Mouse (Mus musculus): Measurements from ENCODE around the gene Phgr1.

Phgr1 gene

GRCm38 (mm10) chr2:118751896-118752791 is 20.4 kb upstream of the Phgr1 start:
- no peak for DNase-seq

- no peak for DNase-seq
Measured at GRCm38 (mm10) chr2:118752792-118753108, 19.8 kb upstream of the Phgr1 start.

GRCm38 (mm10) chr2:118754143-118754542 is 18.4 kb upstream of the Phgr1 start:
- no peak for DNase-seq

GRCm38 (mm10) chr2:118755407-118755806 is 17.2 kb upstream of the Phgr1 start:
- DNase-seq: no peak

- DNase-seq: no peak
Measured at GRCm38 (mm10) chr2:118756103-118756502, 16.5 kb upstream of the Phgr1 start.

- no peak for DNase-seq
Measured at GRCm38 (mm10) chr2:118759828-118760227, 12.7 kb upstream of the Phgr1 start.

- DNase-seq: no peak
Measured at GRCm38 (mm10) chr2:118760311-118761025, 12.1 kb upstream of the Phgr1 start.

- DNase-seq: no peak
Measured at GRCm38 (mm10) chr2:118761358-118761757, 11.2 kb upstream of the Phgr1 start.

- peak; percentile 91 for DNase-seq
Measured at GRCm38 (mm10) chr2:118761906-118762783, 10.4 kb upstream of the Phgr1 start, which contains the start of gene Ccdc9b. TSS of gene Ccdc9b (minus strand) at chr2:118762661.

GRCm38 (mm10) chr2:118762784-118763148 is 9.8 kb upstream of the Phgr1 start:
- DNase-seq: no peak

- DNase-seq: peak; percentile 83
Measured at GRCm38 (mm10) chr2:118763469-118763868, 9.1 kb upstream of the Phgr1 start.

GRCm38 (mm10) chr2:118764094-118764831 is 8.3 kb upstream of the Phgr1 start:
- no peak for DNase-seq

- no peak for DNase-seq
Measured at GRCm38 (mm10) chr2:118764875-118765274, 7.7 kb upstream of the Phgr1 start.

GRCm38 (mm10) chr2:118766041-118767033 is 6.2 kb upstream of the Phgr1 start:
- no peak for DNase-seq

- no peak for DNase-seq
Measured at GRCm38 (mm10) chr2:118774536-118774935, 2.0 kb downstream of the Phgr1 start.

GRCm38 (mm10) chr2:118775396-118775795 is 2.8 kb downstream of the Phgr1 start:
- peak; percentile 50 for DNase-seq

GRCm38 (mm10) chr2:118775846-118776245 is 3.3 kb downstream of the Phgr1 start:
- DNase-seq: peak; percentile 86

GRCm38 (mm10) chr2:118776295-118776694 is 3.7 kb downstream of the Phgr1 start:
- no peak for DNase-seq

- no peak for DNase-seq
Measured at GRCm38 (mm10) chr2:118778418-118778817, 5.8 kb downstream of the Phgr1 start.

GRCm38 (mm10) chr2:118779065-118779464 is 6.5 kb downstream of the Phgr1 start:
- no peak for DNase-seq

Data from layer of hippocampus, adult 9-11 months (tissue).